Mouse (Mus musculus) testis, adult 2 months (tissue): ENCODE data around the gene Hemgn. TPM values are rescaled to one million over a fixed set of nuclear protein-coding genes. Genes with fewer than 3 reads are reported as not detected.

Experiments used
- H3K27ac ChIP-seq: fragments of 200-500 bp; 2 replicates; pipeline ENCODE4 v1.5.1; 2012; ENCODE audit warnings: low read depth, low read length; ENCODE audit not compliant: control insufficient read depth, insufficient read depth
- H3K27me3 ChIP-seq: fragments of 200-500 bp; 2 replicates; pipeline ENCODE4 v1.6.1; 2012; ENCODE audit warnings: mild to moderate bottlenecking, low read length, moderate library complexity; ENCODE audit not compliant: control insufficient read depth, insufficient read depth
- H3K36me3 ChIP-seq: fragments of 200-500 bp; 2 replicates; pipeline ENCODE4 v1.6.1; 2012; ENCODE audit warnings: mild to moderate bottlenecking, low read length; ENCODE audit not compliant: control insufficient read depth, insufficient read depth
- H3K4me1 ChIP-seq: fragments of 200-500 bp; 2 replicates; pipeline ENCODE4 v1.6.1; 2012; ENCODE audit warnings: low read length; ENCODE audit not compliant: control insufficient read depth, insufficient read depth
- H3K4me3 ChIP-seq: fragments of 200-500 bp; 2 replicates; pipeline ENCODE4 v1.5.1; 2012; ENCODE audit warnings: low read depth, mild to moderate bottlenecking, low read length, moderate library complexity, mixed read lengths; ENCODE audit not compliant: control insufficient read depth
- CTCF ChIP-seq: fragments of 200-500 bp; IDR thresholded peaks from 2 replicates; pipeline ENCODE4 v1.5.1; 2012; ENCODE audit warnings: low read depth, mild to moderate bottlenecking, inconsistent platforms, low read length, moderate library complexity; ENCODE audit not compliant: control insufficient read depth, insufficient read depth, insufficient replicate concordance
- POLR2A ChIP-seq: fragments of 200-500 bp; IDR thresholded peaks from 2 replicates; pipeline ENCODE4 v1.6.1; 2012; ENCODE audit warnings: low read depth, mild to moderate bottlenecking, inconsistent platforms, low read length, moderate library complexity; ENCODE audit not compliant: control insufficient read depth
- polyA plus RNA-seq: library from polyadenylated mRNA; depleted of rRNA; stranded (reverse); fragments of >200 nt; gene quantifications from 2 replicates; pipeline ENCODE4 v1.2.3, GENCODE M21; 2012; rRNA removed

The Hemgn gene
- 54.7 and 57.4 TPM in 2 replicates for polyA plus RNA-seq

GRCm38 (mm10) chr4:46413406-46413805 lies at the start of gene Hemgn:
TSS of gene Hemgn (minus strand) at chr4:46413506.
- Histone ChIP-seq H3K27me3 (no peaks in the 10 kb centered on the region), H3K36me3 (no peaks in the 10 kb centered on the region), H3K4me3 (peak within 1 kb of the TSS; percentile 76), H3K4me1 (no peaks in the 10 kb centered on the region), H3K27ac (peak within 1 kb of the TSS; percentile 54; the same call in 1 of the 2 replicates)
- no peak for TF ChIP-seq CTCF
- no peak; the same call in 1 of the 2 replicates for TF ChIP-seq POLR2A

- Histone ChIP-seq H3K27ac (no peak overlapping the region), H3K36me3 (peaks cover 3% of the 10 kb centered on the region), H3K4me1 (no peaks in the 10 kb centered on the region; the same call in 1 of the 2 replicates), H3K27me3 (no peaks in the 10 kb centered on the region), H3K4me3 (no peak overlapping the region)
- TF ChIP-seq CTCF (no peak), POLR2A (no peak)
Observed at GRCm38 (mm10) chr4:46458411-46458810, 45.1 kb upstream of the Hemgn start.

DNA sequence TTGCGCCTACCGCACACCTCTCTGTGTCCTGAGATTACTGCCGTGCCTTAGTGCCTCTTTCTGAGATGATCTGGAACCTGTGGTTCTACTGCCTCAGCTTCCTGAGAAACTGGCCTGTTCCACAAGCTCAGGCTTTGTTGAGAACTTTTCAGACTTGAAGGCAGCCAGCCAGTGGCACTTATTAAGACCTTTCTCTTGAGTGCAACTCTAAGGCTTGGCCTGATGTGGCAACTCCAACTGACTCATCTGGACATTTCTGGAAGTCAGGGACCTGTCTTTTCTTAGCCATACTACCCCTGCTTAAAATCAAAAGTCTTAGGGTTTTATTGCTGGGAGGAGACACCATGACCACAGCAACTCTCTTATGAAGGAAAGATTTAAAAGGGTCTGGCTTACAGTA lies 43.9 kb upstream of the Hemgn start:
- TF ChIP-seq POLR2A (no peak), CTCF (no peak)
- H3K27ac ChIP-seq, result no peak overlapping the region
- H3K4me1 ChIP-seq, result peaks cover 6% of the 10 kb centered on the region
- H3K4me3 ChIP-seq, result no peak overlapping the region
- H3K36me3 ChIP-seq, result peaks cover 2% of the 10 kb centered on the region
- H3K27me3 ChIP-seq, result no peaks in the 10 kb centered on the region

GRCm38 (mm10) chr4:46456762-46457161 lies 43.5 kb upstream of the Hemgn start:
- H3K36me3 ChIP-seq, result peaks cover 2% of the 10 kb centered on the region
- H3K4me1 ChIP-seq, result peaks cover 6% of the 10 kb centered on the region
- TF ChIP-seq CTCF (no peak), POLR2A (no peak)
- no peaks in the 10 kb centered on the region for H3K27me3 ChIP-seq
- H3K4me3 ChIP-seq, result no peak overlapping the region
- H3K27ac ChIP-seq, result no peak overlapping the region

DNA sequence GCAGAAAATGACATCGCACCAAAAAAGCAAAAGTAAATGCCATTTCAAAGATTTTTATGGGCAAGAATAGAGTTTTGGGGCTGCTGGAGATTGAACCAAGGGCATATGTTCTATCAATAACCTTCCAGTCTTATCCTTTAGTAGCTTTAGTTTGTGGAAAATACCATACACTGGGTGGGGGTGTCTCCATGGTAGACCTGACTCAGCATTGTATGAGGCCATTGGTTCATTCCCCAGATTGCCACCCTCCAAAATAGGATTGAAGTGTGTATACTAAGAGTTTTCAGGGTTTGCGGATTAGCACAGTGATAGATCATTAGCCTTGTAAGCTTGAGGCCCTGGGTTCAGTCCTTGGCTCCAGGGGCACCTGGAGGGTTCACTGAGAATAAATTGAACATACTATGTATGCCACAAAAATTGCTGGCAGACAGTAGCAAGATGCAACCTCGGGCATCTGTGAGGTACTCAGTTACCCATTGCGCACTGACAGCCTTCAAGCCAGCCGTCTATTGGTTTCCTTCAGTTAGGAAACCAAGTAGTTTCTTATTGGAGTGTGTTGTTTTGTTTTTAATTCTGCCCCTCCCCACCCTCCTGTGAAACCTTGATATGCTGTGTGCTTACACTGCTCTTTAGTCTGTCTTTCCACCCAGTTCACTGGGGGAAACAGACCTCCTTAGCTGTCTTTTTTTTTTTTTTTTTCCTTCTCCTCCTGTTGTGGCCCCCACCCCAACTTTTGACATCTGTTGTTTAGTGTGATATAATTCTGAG lies 41.0 kb upstream of the Hemgn start:
- Histone ChIP-seq H3K4me1 (peaks cover 7% of the 10 kb centered on the region), H3K27me3 (no peaks in the 10 kb centered on the region), H3K27ac (no peak overlapping the region), H3K36me3 (no peaks in the 10 kb centered on the region), H3K4me3 (no peak overlapping the region)
- TF ChIP-seq CTCF (no peak), POLR2A (no peak)

- peaks cover 8% of the 10 kb centered on the region for H3K4me1 ChIP-seq
Observed at GRCm38 (mm10) chr4:46452855-46453719, 39.8 kb upstream of the Hemgn start.

DNA sequence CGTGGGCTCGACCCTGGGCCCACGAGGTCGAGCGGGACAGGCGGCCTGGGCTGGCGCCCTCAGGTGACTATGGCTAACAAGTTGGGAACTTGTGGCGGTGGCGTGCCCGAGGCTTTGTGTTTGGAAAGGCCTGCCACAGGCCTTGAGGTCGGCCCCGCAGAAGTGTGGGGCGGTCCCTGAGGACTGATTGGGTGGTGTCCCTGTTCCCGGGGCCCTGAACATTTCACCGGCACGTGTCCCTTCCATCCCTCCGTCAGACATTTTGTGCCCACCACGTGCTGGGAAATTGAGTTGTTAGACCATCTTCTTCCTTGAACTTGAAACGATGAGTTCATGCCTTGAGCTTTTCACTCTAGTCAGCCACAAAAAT lies 39.2 kb upstream of the Hemgn start:
- peaks cover 8% of the 10 kb centered on the region for H3K4me1 ChIP-seq
- no peaks in the 10 kb centered on the region for H3K36me3 ChIP-seq
- TF ChIP-seq CTCF (no peak), POLR2A (no peak)
- peak overlapping the region; percentile 94 for H3K4me3 ChIP-seq
- H3K27me3 ChIP-seq, result no peaks in the 10 kb centered on the region
- H3K27ac ChIP-seq, result peak overlapping the region; percentile 99

More at GRCm38 (mm10) chr4:46452855-46453719, 39.8 kb upstream of the Hemgn start:
- Histone ChIP-seq H3K4me3 (peak overlapping the region; percentile 94), H3K36me3 (no peaks in the 10 kb centered on the region), H3K27me3 (no peaks in the 10 kb centered on the region), H3K27ac (peak overlapping the region; percentile 99)
- TF ChIP-seq CTCF (no peak), POLR2A (no peak)
